ENCODE assay signal across 26 mouse cellular contexts in the genomic region with DNA sequence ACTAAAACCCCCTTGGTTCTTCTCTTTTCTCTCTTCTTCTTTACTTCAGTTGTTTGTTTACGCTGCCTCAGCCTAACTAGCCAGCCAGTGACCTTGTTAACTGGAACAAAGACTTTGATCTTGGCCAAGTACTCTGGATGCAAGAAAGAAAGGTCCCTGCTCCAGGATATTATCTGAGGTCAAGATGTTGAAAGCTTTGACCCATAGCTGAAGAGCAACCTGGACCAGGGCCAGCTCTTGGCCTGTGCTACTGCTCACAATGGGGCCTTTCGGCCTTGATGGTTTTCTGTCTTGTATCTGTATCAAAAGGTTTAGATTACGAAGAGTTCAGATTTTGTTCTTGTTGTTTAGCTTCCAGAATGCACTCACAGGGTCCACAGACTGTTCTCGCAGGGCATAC. TPM values are rescaled to one million over a fixed set of nuclear protein-coding genes. Genes with fewer than 3 reads are reported as not detected.
A peak's percentile ranks its signal among the peaks of the same experiment; 100 is the strongest.
DNase-seq lines count a peak whose midpoint lies in the region; ATAC-seq lines count a peak whose summit lies in the region.
"Had no signal": no experiment of that assay in that cellular context is flagged by ENCODE, and none has a peak within 500 bp of the region (broad histone marks: within the 10 kb centered on the region; RNA-seq: fewer than 3 reads in every experiment).

No protein-coding gene starts in this region.

- WGBS in kidney, embryonic 15.5 days = 88% methylated on average over 4 of the region's 4 CpGs
- 59% methylated on average over 4 of the region's 4 CpGs for WGBS in forebrain, embryonic 14.5 days

- no peaks in the 10 kb centered on the region for H3K36me3 ChIP-seq in kidney, embryonic 15.5 days
- no peaks in the 10 kb centered on the region for H3K36me3 ChIP-seq in forebrain, embryonic 14.5 days (ENCODE audit: control insufficient read depth, insufficient read depth, low read length)
- H3K36me3 ChIP-seq: heart, embryonic 10.5 days; hindbrain, embryonic 15.5 days; limb, embryonic 10.5 days; neural tube, embryonic 13.5 days had no signal

- no peak overlapping the region for H3K9ac ChIP-seq in kidney, embryonic 15.5 days
- H3K9ac ChIP-seq in forebrain, embryonic 14.5 days (ENCODE audit: low read length) = no peak overlapping the region
- H3K9ac ChIP-seq: forebrain, embryonic 13.5 days; hindbrain, embryonic 15.5 days; liver, postnatal 0 days; neural tube, embryonic 13.5 days had no signal

- H3K4me2 ChIP-seq in kidney, embryonic 15.5 days = no peak overlapping the region
- no peak overlapping the region for H3K4me2 ChIP-seq in forebrain, embryonic 14.5 days (ENCODE audit: low read length)
- H3K4me2 ChIP-seq: forebrain, embryonic 13.5 days; hindbrain, embryonic 15.5 days; neural tube, embryonic 13.5 days had no signal

- no peaks in the 10 kb centered on the region for H3K9me3 ChIP-seq in kidney, embryonic 15.5 days (replicated peaks)
- no peaks in the 10 kb centered on the region for H3K9me3 ChIP-seq in forebrain, embryonic 14.5 days (replicated peaks; ENCODE audit: control insufficient read depth, low read length)
- H3K9me3 ChIP-seq: forebrain, embryonic 13.5 days; heart, embryonic 10.5 days; hindbrain, embryonic 15.5 days; limb, embryonic 10.5 days; neural tube, embryonic 13.5 days had no signal

- H3K4me3 ChIP-seq in kidney, embryonic 15.5 days (replicated peaks) = no peak overlapping the region
- no peak overlapping the region for H3K4me3 ChIP-seq in forebrain, embryonic 14.5 days (ENCODE audit: low read depth, low read length)
- H3K4me3 ChIP-seq: forebrain, embryonic 13.5 days; heart, embryonic 10.5 days; hindbrain, embryonic 15.5 days; limb, embryonic 10.5 days; myocyte; neural tube, embryonic 13.5 days had no signal

- H3K27me3 ChIP-seq in kidney, embryonic 15.5 days = 0 out of 2 replicates have a peak, but pooled peaks cover 3% of the 10 kb centered on the region
- no peaks in the 10 kb centered on the region for H3K27me3 ChIP-seq in forebrain, embryonic 14.5 days (replicated peaks; ENCODE audit: control insufficient read depth, insufficient read depth, low read length)
- H3K27me3 ChIP-seq: neural tube, embryonic 13.5 days had no signal

- H3K27ac ChIP-seq in kidney, embryonic 15.5 days = no peak overlapping the region
- H3K27ac ChIP-seq in forebrain, embryonic 14.5 days (ENCODE audit: low read depth, low read length) = no peak overlapping the region
- H3K27ac ChIP-seq: forebrain, embryonic 13.5 days; heart, embryonic 10.5 days; hindbrain, embryonic 15.5 days; limb, embryonic 10.5 days; macrophage had no signal

- no peaks in the 10 kb centered on the region for H3K4me1 ChIP-seq in kidney, embryonic 15.5 days
- H3K4me1 ChIP-seq in forebrain, embryonic 14.5 days (ENCODE audit: control insufficient read depth, insufficient read depth, low read length) = peaks cover 12% of the 10 kb centered on the region

- ATAC-seq in kidney, embryonic 15.5 days (replicated peaks; ENCODE audit: low FRiP score) = no peak
- no peak for ATAC-seq in forebrain, embryonic 14.5 days
- ATAC-seq: CD4-positive, CD25-positive, alpha-beta regulatory T cell, adult 4 months; forebrain, embryonic 13.5 days; liver, postnatal 0 days; lung, postnatal 0 days; midbrain, embryonic 16.5 days had no signal

- peak; percentile 34 for DNase-seq in kidney, adult 18-20 months
- peak; percentile 46 for DNase-seq in ovary, postnatal 36 days (ENCODE audit: low spot score)
- no peak for DNase-seq in ovary, postnatal 14 days (ENCODE audit: low spot score)
- DNase-seq in adrenal gland, postnatal 14 days = peak; percentile 56
- DNase-seq in skeletal muscle tissue, adult 2 months (ENCODE audit: low read depth, low spot score) = peak; percentile 2
- no peak for DNase-seq in forebrain, embryonic 14.5 days (ENCODE audit: low spot score)
- DNase-seq in left cerebral cortex, adult 9 months (ENCODE audit: low spot score in 2 of 2) = no peak
- DNase-seq: cerebellum, adult 8-10 months; gastrocnemius, postnatal 10 days; liver; liver, postnatal 0 days; right cerebral cortex, postnatal 25 days; thymus, postnatal 25 days had no signal

RNA-seq across cellular contexts. Expression of a gene that starts 48.7 kb away (rescaled TPM):
- polyA plus RNA-seq in kidney, embryonic 15.5 days (2015; fragmentation: Nextera tagmentation; extraction: Ambion mirVana) = 0.05 TPM in 2 replicates
- total RNA-seq in adrenal gland, postnatal 14 days (2021) = 0.30 and 0.64 TPM in 2 replicates
- polyA plus RNA-seq in forebrain, embryonic 14.5 days (2014; fragmentation: Nextera tagmentation; extraction: Ambion mirVana) = 4.3 and 5.7 TPM in 2 replicates
- total RNA-seq: granulocyte monocyte progenitor cell, adult 5-6 weeks; hematopoietic stem cell, adult 5-6 weeks had no signal
- polyA plus RNA-seq: CD4-positive, CD25-positive, alpha-beta regulatory T cell, adult 4 months; limb, embryonic 10.5 days; lung, postnatal 0 days; macrophage; myocyte had no signal

Comparison
In these comparisons a context has a peak if more than half of its experiments do, and no peak if none do; other contexts are left out.
1. DNase-seq: peak in kidney, adult 18-20 months (single experiment), ovary, postnatal 36 days (single experiment), adrenal gland, postnatal 14 days (single experiment) and skeletal muscle tissue, adult 2 months (single experiment); none in ovary, postnatal 14 days (single experiment), forebrain, embryonic 14.5 days (single experiment) and left cerebral cortex, adult 9 months (0 of 2).